Mouse (Mus musculus) forebrain, embryonic 15.5 days (tissue): ENCODE results near the gene Cdkal1. TPM values are rescaled to one million over a fixed set of nuclear protein-coding genes. Genes with fewer than 3 reads are reported as not detected.

Source experiments
- ATAC-seq: fragments of 200-750 bp; cut with Nextera tagmentation; replicated peaks from 2 replicates; pipeline ENCODE4 v1.8.0; 2017; ENCODE audit warnings: mild to moderate bottlenecking, moderate TSS enrichment, moderate library complexity
- H3K27ac ChIP-seq: fragments of 300-500 bp; sonication (generic); replicated peaks from 2 replicates; pipeline ENCODE4 v1.5.1; 2015; ENCODE audit warnings: mild to moderate bottlenecking, inconsistent platforms
- H3K27me3 ChIP-seq: fragments of 300-500 bp; sonication (generic); 2 replicates; pipeline ENCODE4 v1.6.1; 2015; ENCODE audit warnings: inconsistent platforms
- H3K36me3 ChIP-seq: fragments of 300-500 bp; sonication (generic); 2 replicates; pipeline ENCODE4 v1.6.1; 2015; ENCODE audit warnings: mild to moderate bottlenecking, inconsistent platforms
- H3K4me1 ChIP-seq: fragments of 300-500 bp; sonication (generic); 2 replicates; pipeline ENCODE4 v1.6.1; 2015; ENCODE audit warnings: inconsistent platforms
- H3K4me2 ChIP-seq: fragments of 300-500 bp; sonication (generic); replicated peaks from 2 replicates; pipeline ENCODE4 v1.6.1; 2015; ENCODE audit warnings: mild to moderate bottlenecking, inconsistent platforms
- H3K4me3 ChIP-seq: fragments of 300-500 bp; sonication (generic); 2 replicates; pipeline ENCODE4 v1.5.1; 2015; ENCODE audit warnings: mild to moderate bottlenecking, inconsistent platforms
- H3K9ac ChIP-seq: fragments of 300-500 bp; sonication (generic); replicated peaks from 2 replicates; pipeline ENCODE4 v1.6.1; 2015; ENCODE audit warnings: mild to moderate bottlenecking, inconsistent platforms
- H3K9me3 ChIP-seq: fragments of 300-500 bp; sonication (generic); 2 replicates; pipeline ENCODE4 v1.6.1; 2016; ENCODE audit warnings: inconsistent platforms
- WGBS: fragments of 180-500 bp; shearing (Covaris S2); methylation state at CpG from one replicate; pipeline ENCODE4 v1.1.7; 2015; ENCODE audit warnings: mixed read lengths; 5-methylcytosine and 5-hydroxymethylcytosine counted together
- polyA plus RNA-seq: library from polyadenylated mRNA; unstranded; fragments of >200 nt; fragmentation: Nextera tagmentation; extraction: Ambion mirVana; gene quantifications from 2 replicates; pipeline ENCODE4 v1.2.1, GENCODE M21; 2015

Gene Cdkal1
- polyA plus RNA-seq, 1 experiment from 2014 or later = 28.0 TPM

DNA sequence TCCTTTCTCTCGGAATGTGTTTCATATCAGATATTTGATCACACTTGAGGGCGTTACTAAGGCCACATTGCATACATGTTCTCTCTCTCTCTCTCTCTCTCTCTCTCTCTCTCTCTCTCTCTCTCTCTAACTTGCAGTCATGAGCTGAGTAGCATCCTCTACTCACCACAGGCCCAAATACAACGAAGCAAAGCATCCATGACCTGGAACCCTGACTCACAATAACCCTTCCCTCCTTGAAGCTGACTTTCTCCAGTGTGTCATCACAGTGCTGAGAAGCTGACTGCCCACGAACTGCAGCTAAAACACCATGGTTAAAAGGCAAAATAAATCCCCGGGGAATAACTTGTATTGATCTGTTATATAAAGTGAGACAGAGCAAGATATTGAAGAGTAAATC lies 76.4 kb downstream of the Cdkal1 start:
- Histone ChIP-seq H3K4me3 (no peak overlapping the region), H3K27me3 (no peaks in the 10 kb centered on the region), H3K4me2 (no peak overlapping the region), H3K27ac (no peak overlapping the region), H3K36me3 (no peaks in the 10 kb centered on the region), H3K9ac (no peak overlapping the region), H3K9me3 (no peaks in the 10 kb centered on the region), H3K4me1 (0 out of 2 replicates have a peak, but pooled peaks cover 7% of the 10 kb centered on the region)
- 84% methylated on average over 5 of the region's 5 CpGs for WGBS
- ATAC-seq = no peak

DNA sequence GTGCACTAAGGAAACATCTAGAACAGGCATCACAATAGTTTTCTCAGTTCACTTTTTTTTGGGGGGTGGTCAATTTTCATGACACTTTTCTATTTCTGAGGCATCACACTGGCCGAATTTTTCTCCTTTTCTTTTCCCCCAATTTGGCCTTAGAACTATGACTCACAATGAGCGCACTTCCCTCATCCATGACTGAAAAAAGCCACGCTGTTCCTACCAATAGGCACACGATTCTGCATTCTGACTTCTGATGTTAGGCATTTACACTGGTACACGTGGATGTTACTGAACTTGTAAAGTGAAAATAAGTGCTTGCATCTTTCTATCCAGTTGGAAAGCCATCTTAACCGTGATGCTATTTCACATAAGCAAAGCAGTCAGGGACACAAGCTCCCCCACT lies 77.3 kb downstream of the Cdkal1 start:
- Histone ChIP-seq H3K4me1 (0 out of 2 replicates have a peak, but pooled peaks cover 7% of the 10 kb centered on the region), H3K9me3 (no peaks in the 10 kb centered on the region), H3K27me3 (no peaks in the 10 kb centered on the region), H3K4me3 (no peak overlapping the region), H3K9ac (no peak overlapping the region), H3K4me2 (no peak overlapping the region), H3K27ac (no peak overlapping the region), H3K36me3 (no peaks in the 10 kb centered on the region)
- 90% methylated on average over 6 of the region's 6 CpGs for WGBS
- ATAC-seq = no peak

DNA sequence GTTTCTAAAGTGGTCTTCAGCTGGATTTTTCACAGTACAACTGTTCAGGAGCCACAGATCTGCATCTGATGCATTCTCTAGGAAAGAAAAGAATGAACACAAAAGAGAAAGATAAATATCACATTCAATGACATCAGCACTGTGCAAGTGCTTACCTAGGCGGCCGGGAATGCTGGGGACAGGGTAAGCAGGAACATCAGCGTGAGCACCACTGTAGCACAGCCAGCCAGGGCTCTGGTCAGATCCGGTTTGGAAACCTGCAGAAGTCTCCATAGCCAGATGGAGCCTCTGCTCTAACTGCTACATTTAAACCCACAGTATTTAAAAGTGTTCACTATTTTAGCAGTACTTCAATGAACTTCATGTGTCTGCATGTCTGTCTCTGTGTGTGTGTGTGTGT lies 78.2 kb downstream of the Cdkal1 start:
- 86% methylated on average over 4 of the region's 4 CpGs for WGBS
- no peak overlapping the region for H3K9ac ChIP-seq
- no peak for ATAC-seq

DNA sequence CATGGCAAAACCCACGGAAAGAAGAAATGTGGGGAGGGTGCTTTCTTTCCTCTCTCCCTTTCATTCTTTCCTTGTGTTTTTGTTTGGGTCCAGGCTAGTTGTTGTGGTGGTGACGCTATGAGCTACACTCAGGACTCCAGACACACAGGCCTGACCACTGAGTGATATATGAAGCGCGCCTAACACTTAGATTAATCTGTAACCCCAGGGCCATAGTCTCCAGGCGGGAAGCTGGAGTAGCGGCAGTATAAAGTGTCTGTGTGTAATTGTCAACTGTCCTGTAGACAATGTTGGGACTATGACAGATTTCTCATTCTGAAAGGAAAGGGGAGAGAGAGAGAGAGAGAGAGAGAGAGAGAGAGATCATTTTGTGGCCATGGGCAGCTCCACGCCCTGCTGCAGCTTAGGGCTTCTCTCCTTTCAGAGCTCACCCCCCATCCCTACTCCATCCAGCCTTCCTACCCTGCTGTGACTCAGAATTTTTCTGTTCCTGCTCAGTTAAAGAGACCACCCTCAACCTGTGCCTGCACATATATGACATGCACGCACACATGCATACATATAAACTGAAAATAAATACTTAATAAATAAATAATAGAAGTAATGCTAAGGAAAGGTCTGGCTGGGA lies 79.8 kb downstream of the Cdkal1 start:
- no peak overlapping the region for H3K4me2 ChIP-seq
- no peaks in the 10 kb centered on the region for H3K36me3 ChIP-seq
- H3K4me1 ChIP-seq = peaks cover 4% of the 10 kb centered on the region
- H3K9me3 ChIP-seq = no peaks in the 10 kb centered on the region
- WGBS = 86% methylated on average over 8 of the region's 8 CpGs
- H3K27ac ChIP-seq = no peak overlapping the region
- H3K9ac ChIP-seq = no peak overlapping the region
- H3K4me3 ChIP-seq = no peak overlapping the region
- no peak for ATAC-seq
- H3K27me3 ChIP-seq = no peaks in the 10 kb centered on the region

More for the DNA sequence above, 78.2 kb downstream of the Cdkal1 start:
- H3K27ac ChIP-seq = 0 out of 2 replicates have a peak overlapping the region, but pooled peaks have one; percentile 8
- no peaks in the 10 kb centered on the region for H3K27me3 ChIP-seq
- H3K36me3 ChIP-seq = no peaks in the 10 kb centered on the region
- no peak overlapping the region for H3K4me2 ChIP-seq
- no peak overlapping the region for H3K4me3 ChIP-seq
- H3K9me3 ChIP-seq = no peaks in the 10 kb centered on the region
- 0 out of 2 replicates have a peak, but pooled peaks cover 7% of the 10 kb centered on the region for H3K4me1 ChIP-seq

DNA sequence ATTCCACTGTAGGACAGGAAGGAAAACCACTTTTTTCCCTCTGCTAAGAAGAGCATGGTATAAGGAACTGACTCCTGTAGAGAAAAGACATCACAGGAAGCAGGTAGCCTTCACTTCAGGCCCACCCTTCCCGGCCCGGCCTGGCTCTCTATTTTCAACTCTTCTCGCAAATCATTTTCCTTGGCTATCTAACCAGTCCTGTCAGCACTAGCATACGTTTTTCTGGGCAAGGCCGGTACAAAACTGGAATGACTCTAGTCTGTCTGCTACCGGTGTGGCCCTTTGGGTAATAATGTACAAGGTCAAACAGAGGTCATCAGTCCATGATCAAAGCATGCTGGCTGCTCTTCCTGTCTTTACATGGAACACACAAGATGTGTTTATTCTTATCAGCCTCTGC lies 81.9 kb downstream of the Cdkal1 start:
- no peak for ATAC-seq
- no peak overlapping the region for H3K9ac ChIP-seq
- no peak overlapping the region for H3K4me2 ChIP-seq

DNA sequence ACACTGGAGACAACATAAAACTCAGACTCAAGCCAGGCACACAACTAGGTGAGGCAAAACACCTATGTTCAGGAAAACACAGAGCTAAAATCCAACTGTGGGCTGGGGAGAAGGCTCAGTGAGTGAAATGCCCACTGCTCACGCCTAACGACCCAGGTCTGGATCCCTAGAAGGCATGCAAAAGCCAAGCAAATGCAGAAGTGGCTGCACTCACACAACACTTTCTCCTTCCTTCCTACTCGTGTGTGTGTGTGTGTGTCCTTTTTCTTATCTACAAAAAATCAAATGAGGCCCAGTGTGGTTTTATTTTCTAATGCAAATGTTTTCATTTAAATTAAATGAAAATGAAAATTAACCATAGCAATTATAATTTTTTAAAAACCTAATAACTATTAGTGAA lies 82.5 kb downstream of the Cdkal1 start:
- no peak for ATAC-seq
- 45% methylated on average over 3 of the region's 3 CpGs for WGBS

More for the DNA sequence above, 81.9 kb downstream of the Cdkal1 start:
- H3K36me3 ChIP-seq = no peaks in the 10 kb centered on the region
- WGBS = 82% methylated on average over 6 of the region's 6 CpGs
- no peak overlapping the region for H3K4me3 ChIP-seq
- no peak overlapping the region for H3K27ac ChIP-seq
- peaks cover 24% of the 10 kb centered on the region for H3K4me1 ChIP-seq
- H3K27me3 ChIP-seq = no peaks in the 10 kb centered on the region
- no peaks in the 10 kb centered on the region for H3K9me3 ChIP-seq

DNA sequence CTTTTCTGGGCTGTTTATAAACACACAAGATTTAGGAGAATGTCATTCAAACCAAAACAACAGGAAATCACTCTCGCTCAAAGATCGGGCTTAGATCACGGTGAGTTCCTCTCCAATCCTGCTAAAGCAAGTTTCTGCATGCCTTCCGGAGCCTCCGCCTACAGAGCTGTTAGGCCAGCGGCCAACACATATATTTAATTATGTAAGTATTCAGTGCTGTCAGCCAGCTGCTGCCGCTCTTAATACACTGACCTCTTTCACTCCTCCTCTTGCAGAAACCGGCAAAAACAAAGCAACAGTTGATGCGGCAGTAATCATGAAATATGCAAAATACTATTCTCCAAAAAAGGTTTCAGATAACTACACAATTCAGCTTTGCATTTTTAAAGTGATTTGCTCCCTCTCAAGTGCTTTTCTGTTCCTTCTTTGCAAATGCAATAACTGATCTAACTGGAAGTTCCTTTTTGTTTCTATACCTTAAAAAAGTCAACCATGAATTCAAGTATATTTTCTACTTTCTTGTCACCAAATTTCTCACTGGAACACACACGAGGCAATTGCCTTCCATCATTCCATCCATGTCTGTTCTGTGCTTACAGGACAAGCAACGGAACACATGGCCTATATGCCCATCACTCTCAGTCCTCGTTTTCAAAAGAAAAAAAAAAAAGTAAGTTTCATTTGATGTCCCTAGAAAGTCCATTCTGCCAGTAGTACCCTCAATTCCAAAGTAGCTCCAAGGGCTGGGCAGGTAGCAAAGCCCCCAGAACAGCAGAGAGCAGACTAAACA lies 85.6 kb downstream of the Cdkal1 start:
- peak overlapping the region; percentile 64 for H3K27ac ChIP-seq
- H3K36me3 ChIP-seq = no peaks in the 10 kb centered on the region
- 0 out of 2 replicates have a peak overlapping the region, but pooled peaks have one; percentile 1 for H3K4me2 ChIP-seq
- 2% methylated on average over 12 of the region's 12 CpGs for WGBS
- ATAC-seq = peak; percentile 89
- H3K9me3 ChIP-seq = no peaks in the 10 kb centered on the region
- no peak overlapping the region for H3K9ac ChIP-seq
- no peak overlapping the region for H3K4me3 ChIP-seq
- H3K27me3 ChIP-seq = no peaks in the 10 kb centered on the region
- peaks cover 34% of the 10 kb centered on the region for H3K4me1 ChIP-seq

More for the DNA sequence above, 82.5 kb downstream of the Cdkal1 start:
- Histone ChIP-seq H3K9ac (no peak overlapping the region), H3K9me3 (no peaks in the 10 kb centered on the region), H3K27ac (no peak overlapping the region), H3K36me3 (no peaks in the 10 kb centered on the region), H3K4me2 (no peak overlapping the region), H3K27me3 (no peaks in the 10 kb centered on the region), H3K4me1 (peaks cover 29% of the 10 kb centered on the region), H3K4me3 (no peak overlapping the region)

DNA sequence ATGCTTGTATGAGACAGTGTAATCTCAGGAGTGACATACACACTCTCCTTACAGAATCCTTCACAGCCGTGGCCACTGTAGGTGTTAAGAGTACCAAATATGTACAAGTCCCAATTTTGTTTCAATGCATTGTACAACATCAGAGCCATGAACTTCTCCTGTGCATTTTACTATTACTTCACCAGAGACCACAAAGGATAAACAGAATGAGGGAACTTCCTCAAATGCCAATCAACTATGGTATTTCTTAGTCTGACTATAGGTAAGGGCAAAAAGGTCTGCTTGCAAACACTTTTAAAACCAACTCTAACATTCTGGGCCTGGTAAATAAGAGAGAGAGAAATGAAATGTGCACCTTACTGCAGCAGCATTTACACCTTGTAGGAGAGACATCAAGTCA lies 87.4 kb downstream of the Cdkal1 start:
- Histone ChIP-seq H3K27me3 (no peaks in the 10 kb centered on the region), H3K36me3 (no peaks in the 10 kb centered on the region), H3K9me3 (no peaks in the 10 kb centered on the region), H3K4me3 (no peak overlapping the region), H3K4me1 (peaks cover 34% of the 10 kb centered on the region), H3K4me2 (no peak overlapping the region), H3K27ac (no peak overlapping the region), H3K9ac (no peak overlapping the region)
- 67% methylated on average over 1 of the region's 1 CpGs for WGBS
- ATAC-seq = no peak

DNA sequence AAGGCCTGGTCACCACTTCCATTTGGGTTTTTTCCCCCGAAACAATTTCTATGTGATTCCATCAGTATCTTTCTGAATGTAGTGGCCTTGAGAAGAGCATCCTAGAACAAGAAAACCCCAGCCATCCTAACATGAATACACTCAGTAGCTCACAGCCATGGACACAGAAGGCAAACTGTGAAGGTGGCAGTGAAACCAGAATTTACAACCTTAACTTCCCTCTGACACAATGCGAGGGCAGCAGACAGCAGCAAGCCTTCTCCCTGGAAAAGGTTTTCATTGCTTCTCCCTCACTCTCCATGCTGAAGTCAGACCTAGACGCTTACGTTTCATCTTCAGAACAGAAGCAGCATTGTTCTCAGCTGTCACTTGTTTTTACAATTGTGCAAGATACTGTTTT lies 87.9 kb downstream of the Cdkal1 start:
- ATAC-seq = no peak
- H3K4me3 ChIP-seq = no peak overlapping the region
- 54% methylated on average over 4 of the region's 4 CpGs for WGBS
- peaks cover 34% of the 10 kb centered on the region for H3K4me1 ChIP-seq
- 0 out of 2 replicates have a peak overlapping the region, but pooled peaks have one; percentile 11 for H3K27ac ChIP-seq
- no peaks in the 10 kb centered on the region for H3K36me3 ChIP-seq
- no peak overlapping the region for H3K4me2 ChIP-seq
- no peak overlapping the region for H3K9ac ChIP-seq
- H3K9me3 ChIP-seq = no peaks in the 10 kb centered on the region
- H3K27me3 ChIP-seq = no peaks in the 10 kb centered on the region

DNA sequence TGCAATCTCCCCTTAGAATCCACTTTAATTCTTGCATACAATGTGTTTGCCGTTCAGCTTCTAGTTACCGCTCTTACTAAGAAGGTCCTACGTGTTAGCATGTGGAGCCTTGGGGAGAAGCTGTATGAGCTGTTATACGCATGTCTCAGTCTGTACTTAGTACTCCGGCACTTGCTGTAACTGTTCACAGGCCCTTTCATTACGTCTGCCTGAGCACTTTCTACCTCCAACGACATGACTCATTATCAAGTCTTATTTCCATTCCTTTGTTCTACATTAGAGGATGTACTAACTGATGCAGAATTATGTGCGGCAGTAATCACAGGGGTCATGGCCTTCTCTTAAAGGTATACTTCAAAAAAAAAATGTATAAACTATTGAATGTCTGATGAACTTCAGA lies 89.1 kb downstream of the Cdkal1 start:
- Histone ChIP-seq H3K4me1 (peaks cover 34% of the 10 kb centered on the region), H3K4me2 (no peak overlapping the region), H3K4me3 (no peak overlapping the region), H3K27me3 (no peaks in the 10 kb centered on the region), H3K36me3 (no peaks in the 10 kb centered on the region), H3K9ac (no peak overlapping the region), H3K9me3 (no peaks in the 10 kb centered on the region), H3K27ac (no peak overlapping the region)
- 0 out of 2 replicates have a peak, but pooled peaks have one; percentile 34 for ATAC-seq
- 42% methylated on average over 8 of the region's 8 CpGs for WGBS

DNA sequence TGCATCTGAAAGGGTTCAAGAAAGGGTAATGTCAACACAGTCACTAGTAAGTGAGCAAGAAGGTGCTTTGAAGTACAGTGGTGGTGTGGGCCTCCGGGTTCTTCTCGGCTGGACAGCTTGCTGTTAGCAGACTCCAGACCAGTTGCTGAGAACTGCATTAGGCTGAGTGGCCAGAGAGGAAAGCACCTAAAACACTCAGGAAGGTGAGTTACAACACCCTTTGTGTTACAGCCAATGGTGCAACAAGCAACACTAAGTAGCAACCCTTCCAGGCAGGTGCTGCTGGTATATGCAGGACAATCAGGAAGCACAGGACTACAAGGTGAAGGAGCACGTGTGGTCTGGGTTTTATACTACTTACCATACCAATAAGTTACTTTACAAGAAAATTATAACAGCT lies 90.2 kb downstream of the Cdkal1 start:
- Histone ChIP-seq H3K9ac (no peak overlapping the region), H3K27me3 (no peaks in the 10 kb centered on the region), H3K9me3 (no peaks in the 10 kb centered on the region), H3K4me2 (no peak overlapping the region), H3K4me1 (peaks cover 34% of the 10 kb centered on the region), H3K27ac (no peak overlapping the region), H3K36me3 (no peaks in the 10 kb centered on the region), H3K4me3 (no peak overlapping the region)
- ATAC-seq = no peak
- WGBS = 82% methylated on average over 3 of the region's 3 CpGs

DNA sequence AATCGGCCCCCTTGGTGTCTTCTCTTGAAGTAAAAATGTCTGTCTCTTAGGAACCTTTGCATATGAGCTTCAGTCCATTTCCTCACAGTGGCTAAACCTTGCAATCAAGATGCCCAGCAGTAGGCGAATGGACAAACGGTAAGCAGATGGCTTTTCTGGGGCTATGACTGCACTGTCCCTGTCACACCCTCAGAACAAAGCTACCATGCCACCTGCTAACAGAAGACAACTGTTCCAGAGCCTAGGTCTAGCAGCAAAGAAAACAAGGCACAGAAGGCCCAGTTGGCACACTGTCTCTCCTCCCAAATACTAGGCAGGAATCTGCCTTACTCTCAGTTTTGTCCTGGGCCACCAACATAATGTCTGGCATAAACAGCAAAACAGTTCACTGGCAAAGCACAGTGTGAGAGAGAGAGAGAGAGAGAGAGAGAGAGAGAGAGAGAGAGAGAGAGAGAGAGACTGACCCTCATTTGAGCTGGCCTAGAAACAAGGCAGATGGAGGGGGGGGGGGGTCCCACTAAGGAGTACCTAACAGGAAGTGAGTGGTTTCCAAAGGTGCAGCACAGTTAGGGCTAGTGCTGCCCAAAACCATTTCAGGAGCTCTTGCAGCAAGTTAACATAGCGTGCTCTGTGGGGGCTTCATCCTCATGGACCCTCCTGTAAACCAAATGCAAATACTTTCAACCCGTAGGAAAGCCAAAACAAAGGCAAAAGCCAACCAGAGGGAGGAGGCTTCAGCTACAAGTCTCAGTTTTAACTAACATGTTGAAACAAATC lies 95.6 kb downstream of the Cdkal1 start:
- H3K27me3 ChIP-seq = no peaks in the 10 kb centered on the region
- peaks cover 20% of the 10 kb centered on the region for H3K4me1 ChIP-seq
- no peaks in the 10 kb centered on the region for H3K36me3 ChIP-seq
- H3K4me3 ChIP-seq = no peak overlapping the region
- 54% methylated on average over 5 of the region's 5 CpGs for WGBS
- no peaks in the 10 kb centered on the region for H3K9me3 ChIP-seq
- no peak overlapping the region for H3K9ac ChIP-seq
- ATAC-seq = peak; percentile 89
- H3K27ac ChIP-seq = peak overlapping the region; percentile 76
- no peak overlapping the region for H3K4me2 ChIP-seq
